Mouse (Mus musculus) mouse embryonic stem cell (cell line): ENCODE results near the gene Sdr39u1.

ENCODE experiments used
- in situ Hi-C, 2 experiments: fragments of 300-500 bp; cut with MboI; formaldehyde crosslinking; loops; 1 replicate in 1 of 2; 3 replicates in 1 of 2; pipeline ENCODE4 v1.14.3; 2019 to 2020; ENCODE audit warnings: low sequenced_read_pairs in 2 of 2, low pct_unique_long_range_greater_than_20kb in 1 of 2, mixed read lengths in 1 of 2; ENCODE audit not compliant: unreplicated experiment in 1 of 2

Sdr39u1 gene

DNA sequence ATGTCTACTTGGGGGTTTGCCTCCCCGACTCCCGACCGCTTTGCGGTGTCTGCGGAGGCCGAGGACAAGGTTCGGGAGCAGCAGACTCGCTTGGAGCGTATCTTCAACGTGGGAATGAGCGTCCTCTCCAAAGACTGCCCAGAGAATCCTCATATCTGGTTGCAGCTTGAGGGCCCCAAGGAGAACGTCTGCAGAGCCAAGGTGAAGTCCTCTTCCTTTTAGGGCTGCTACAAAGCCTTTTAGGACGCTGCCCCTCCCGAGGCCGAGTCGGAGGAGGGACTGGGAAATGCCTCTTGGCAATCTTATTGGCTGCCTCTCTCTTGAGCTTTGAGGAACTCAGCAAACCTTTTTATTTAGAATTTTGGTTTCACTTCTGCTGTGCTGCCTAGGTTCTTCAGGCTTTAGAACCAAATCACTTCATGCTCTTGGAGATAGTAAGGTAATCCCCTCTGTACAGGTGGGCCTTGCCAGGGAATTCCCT lies 14.3 kb downstream of the Sdr39u1 start:
- in situ Hi-C loops: no loop called here

- in situ Hi-C loops: no loop called here
Observed at GRCm38 (mm10) chr14:55885114-55885790, 14.8 kb downstream of the Sdr39u1 start.

- in situ Hi-C loops: no loop called here
Observed at GRCm38 (mm10) chr14:55884713-55885113, 15.4 kb downstream of the Sdr39u1 start, which contains the start of gene Khnyn. Gene Khnyn (plus strand): TSS chr14:55884947.

DNA sequence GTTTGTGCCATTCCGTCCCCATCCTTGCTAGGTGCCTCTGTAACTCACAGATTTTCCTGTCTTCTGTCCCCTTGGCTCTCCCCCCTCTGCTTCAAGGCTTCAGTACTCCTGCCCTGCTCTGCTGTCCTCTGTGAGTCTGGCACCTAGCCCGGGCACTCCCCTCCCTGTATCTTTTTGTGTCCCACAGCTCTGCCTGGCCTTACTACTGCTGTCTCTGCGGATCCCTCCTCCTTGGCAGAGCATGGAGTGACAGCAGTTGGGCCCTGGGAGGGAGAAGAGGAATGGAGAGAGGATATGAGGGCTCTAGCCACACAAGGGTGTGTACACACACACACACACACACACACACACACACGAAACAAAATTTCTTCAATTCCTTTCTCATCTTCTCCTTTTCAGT lies 15.9 kb downstream of the Sdr39u1 start, which contains the start of gene Cbln3:
TSS of gene Cbln3 (minus strand) at position 227 of the 400 bp plus-strand sequence.
- in situ Hi-C loops: no loop called here

DNA sequence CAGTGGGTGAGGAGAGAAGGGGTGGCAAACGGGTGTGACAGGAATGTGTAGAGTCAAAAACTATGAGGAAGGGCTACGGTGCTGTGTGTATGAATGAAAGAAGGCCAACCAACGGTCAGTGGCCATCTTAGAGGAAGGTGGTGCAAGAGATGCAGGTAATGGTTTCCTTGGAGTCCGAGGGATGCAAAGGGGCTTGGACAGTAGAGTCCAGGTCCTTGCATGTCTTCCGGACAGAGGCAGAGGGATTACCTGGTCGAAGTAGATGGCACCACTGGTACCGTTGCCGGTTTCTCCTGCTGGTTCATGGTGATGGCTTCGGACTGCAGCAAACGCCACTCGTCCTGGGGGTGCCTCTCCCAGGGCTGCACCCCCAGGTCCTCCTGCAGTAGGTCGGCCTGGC lies 16.4 kb downstream of the Sdr39u1 start:
- in situ Hi-C loops: no loop called here

GRCm38 (mm10) chr14:55883149-55883661 lies 16.9 kb downstream of the Sdr39u1 start:
- in situ Hi-C loops: no loop called here

DNA sequence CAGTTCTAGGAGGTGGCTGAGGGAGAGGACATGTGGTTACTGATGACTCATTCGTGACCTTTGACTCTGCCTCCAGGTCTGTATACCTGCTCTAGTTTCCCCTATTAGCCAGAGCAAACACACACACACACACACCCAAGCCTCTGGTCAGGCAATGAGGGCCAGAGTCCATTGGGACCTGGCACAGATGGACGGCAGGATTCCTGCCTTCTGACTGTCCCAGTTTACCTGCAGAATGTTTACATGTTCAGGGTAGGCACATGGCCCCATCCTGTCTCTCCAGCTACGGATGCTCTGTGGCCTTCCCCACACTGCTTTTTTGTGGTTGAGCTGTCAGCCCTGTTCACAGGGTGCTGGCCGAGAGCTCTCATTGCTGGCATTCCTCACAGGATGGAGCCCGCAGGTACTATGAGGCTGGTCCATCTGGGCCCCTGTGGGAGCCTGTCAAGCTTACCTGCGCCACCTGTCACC lies 17.9 kb downstream of the Sdr39u1 start:
- in situ Hi-C loops: no loop called here

DNA sequence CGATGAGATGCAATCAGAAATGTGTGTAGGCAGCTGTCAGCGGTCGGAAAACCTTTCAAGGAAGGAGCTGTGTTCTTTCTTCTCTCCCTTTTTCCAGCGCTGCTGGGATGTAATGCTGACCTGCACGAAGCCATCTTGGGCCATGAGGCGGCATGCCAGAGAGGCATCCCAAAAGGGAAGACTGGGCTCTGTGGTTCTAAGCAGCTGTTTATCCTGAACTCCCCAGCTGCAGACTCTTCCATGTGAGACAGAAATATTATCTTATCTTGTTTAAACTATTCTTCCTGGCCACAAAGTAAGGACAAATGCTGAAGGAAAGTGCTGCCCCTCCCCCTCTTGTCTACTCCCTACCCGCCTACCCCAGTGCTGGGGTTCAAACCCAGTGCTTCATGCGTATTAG lies 19.1 kb downstream of the Sdr39u1 start:
- in situ Hi-C loops: no loop called here

GRCm38 (mm10) chr14:55879623-55880022 lies 20.5 kb downstream of the Sdr39u1 start:
- in situ Hi-C loops: loop anchor here in 1 of 2 experiments (5.0 kb wide), 1 partner anchor 33 kb away; no protein-coding TSS in a partner anchor

- in situ Hi-C loops: loop anchor here in 1 of 2 experiments (5.0 kb wide), 1 partner anchor 34 kb away; no protein-coding TSS in a partner anchor
Observed at GRCm38 (mm10) chr14:55878316-55878940, 21.7 kb downstream of the Sdr39u1 start.

- in situ Hi-C loops: loop anchor here in 1 of 2 experiments (5.0 kb wide), 1 partner anchor 35 kb away; no protein-coding TSS in a partner anchor
Observed at GRCm38 (mm10) chr14:55877469-55878315, 22.4 kb downstream of the Sdr39u1 start.

DNA sequence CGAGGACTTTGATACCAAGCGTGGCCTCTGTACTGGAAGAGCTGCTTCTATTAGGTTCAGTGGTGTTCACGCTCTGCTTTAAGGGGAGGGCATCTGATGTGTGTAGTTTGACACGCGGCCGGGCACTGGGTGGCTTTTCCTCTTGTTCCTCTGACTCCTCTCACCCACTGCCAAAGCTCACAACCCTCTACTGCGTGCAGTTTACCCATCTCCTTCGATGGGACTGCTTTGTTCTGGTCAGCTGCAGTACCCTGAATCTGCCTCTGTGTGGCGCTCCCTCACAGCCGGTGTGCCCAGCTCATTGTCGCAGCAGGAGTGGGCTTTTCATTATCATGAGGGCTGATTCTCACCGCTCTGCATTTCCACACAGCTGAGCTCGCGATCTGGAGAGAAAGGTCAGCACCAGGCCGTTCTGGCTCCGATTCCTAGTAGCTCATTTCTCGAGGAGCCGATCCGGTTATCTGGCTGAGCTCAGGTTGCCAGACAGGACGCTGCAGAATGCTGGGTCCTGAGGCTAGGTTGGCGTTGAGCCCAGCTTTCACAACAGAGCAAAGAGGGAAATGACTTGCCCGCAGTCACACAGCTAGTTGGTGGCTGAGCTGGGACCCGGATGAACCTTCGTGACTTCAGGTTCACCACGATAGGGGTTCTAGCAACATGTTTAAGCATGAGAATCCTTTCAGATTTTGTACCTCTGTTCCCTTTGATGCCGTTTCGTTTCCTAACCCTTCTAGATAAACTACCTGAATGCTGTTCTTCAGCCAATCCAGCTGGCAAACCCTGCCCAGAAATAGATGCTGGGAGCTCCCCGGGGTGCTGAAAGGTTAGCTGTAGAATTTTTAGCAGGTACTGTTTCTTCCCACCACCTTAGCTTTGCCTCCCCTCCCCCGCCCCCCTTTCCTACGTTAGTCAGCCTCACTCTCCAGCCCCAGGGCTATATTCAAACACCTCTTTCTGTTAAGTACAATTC lies 26.1 kb downstream of the Sdr39u1 start:
- in situ Hi-C loops: no loop called here

- in situ Hi-C loops: no loop called here
Observed at GRCm38 (mm10) chr14:55873242-55873713, 26.8 kb downstream of the Sdr39u1 start.

- in situ Hi-C loops: no loop called here
Observed at GRCm38 (mm10) chr14:55872551-55872950, 27.5 kb downstream of the Sdr39u1 start.

DNA sequence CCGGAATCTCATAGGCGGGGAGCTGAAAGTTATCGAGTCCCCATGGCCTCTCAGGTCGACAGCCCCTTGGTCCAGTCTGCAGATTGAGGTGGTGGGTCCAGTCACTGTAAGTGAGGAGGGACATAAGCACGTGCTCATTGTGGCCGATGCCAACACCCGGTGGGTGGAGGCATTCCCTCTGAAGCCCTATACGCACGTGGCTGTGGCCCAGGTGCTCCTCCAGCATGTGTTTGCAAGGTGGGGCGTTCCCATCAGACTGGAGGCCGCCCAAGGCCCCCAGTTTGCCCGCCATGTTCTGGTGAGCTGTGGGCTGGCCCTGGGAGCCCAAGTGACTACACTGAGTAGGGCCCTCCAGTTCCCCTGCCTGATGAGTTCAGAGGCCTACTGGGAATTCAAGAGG lies 28.1 kb downstream of the Sdr39u1 start:
- in situ Hi-C loops: no loop called here

DNA sequence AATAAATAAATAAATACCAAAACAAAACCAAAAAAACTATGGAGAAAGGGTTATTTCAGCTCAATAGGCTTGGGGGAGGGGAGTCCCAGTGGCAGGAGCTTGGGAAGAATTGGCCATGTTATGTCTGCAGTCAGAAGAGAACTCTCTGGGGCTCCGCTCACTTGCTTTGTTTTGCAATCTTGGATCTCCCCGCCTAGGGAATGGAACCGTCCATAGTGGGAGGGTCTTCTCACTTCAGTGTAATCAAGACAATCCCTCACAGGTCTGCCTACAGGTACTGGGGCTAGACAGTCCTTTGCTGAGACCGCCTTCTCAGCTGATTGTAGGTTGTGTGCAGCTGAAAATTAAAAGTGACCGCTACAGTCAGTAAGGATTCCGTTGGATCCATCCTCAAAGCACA lies 30.6 kb downstream of the Sdr39u1 start:
- in situ Hi-C loops: no loop called here

DNA sequence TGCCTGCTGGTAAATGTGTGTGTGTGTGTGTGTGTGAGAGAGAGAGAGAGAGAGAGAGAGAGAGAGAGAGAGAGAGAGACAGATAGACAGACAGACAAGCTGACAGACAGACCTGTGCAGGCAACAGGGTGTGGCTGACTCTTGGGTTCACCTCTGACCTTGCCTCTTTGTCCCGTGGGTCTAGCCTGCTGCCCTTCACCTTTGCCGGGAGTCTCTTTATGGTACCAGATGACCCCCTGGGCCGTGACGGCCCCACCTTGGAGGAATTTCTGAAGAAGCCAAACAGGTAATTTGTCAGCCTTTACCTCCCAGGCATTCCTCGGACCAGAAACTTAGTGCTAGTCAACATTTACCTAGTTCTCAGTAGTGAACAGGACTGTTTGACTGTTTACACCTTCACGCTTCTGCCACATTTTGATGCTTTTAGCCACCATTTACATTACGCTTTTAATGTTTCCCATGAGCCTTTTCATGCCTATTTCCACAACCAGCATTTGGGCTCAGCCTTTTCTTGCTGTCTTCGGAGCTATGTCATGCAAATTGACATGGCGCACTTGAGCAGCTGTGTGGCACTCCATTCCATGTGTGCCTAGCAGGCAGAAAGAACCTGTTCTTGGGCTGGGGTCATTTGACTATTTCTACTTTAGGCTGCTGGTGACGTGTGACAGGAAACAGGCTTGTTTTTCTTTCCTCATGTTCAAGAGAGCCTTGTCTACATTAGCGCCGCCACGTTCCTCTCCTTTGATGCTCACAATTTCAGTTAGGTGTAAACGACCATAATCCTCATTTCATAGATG lies 31.7 kb downstream of the Sdr39u1 start:
- in situ Hi-C loops: no loop called here
